Mouse (Mus musculus) mature B cell (primary cell): ENCODE data around the gene Srsy.
"Not testable (repeated sequence)": the region's sequence is repeated elsewhere in the genome, so short reads cannot be mapped to it uniquely, and the experiment has no call there.

Source experiments
- in situ Hi-C: fragments of 300-500 bp; cut with MboI; formaldehyde crosslinking; loops from 2 replicates; pipeline ENCODE4 v1.14.3; 2019

The Srsy gene

GRCm38 (mm10) chrY:17937230-17937629 is at the start of gene Srsy:
TSS of gene Srsy (minus strand) at chrY:17937330.
- in situ Hi-C loops: not testable (repeated sequence)
